Mouse (Mus musculus) layer of hippocampus, postnatal 10 days (tissue): ENCODE measurements around the gene Slc43a1. TPM values are rescaled to one million over a fixed set of nuclear protein-coding genes. Genes with fewer than 3 reads are reported as not detected.
"Not testable (repeated sequence)": the region's sequence is repeated elsewhere in the genome, so short reads cannot be mapped to it uniquely, and the experiment has no call there.

Experiments
- DNase-seq, 2 experiments: peaks; one replicate each; pipeline ENCODE4 v3.0.0; 2021; ENCODE audit warnings: low spot score in 2 of 2
- total RNA-seq, 2 experiments: library from RNA; stranded (reverse); gene quantifications; 2 replicates each; pipeline ENCODE4 v1.2.3; 2021

Gene Slc43a1
- total RNA-seq, 2 experiments from 2014 or later: 0.27 to 0.75 TPM

DNA sequence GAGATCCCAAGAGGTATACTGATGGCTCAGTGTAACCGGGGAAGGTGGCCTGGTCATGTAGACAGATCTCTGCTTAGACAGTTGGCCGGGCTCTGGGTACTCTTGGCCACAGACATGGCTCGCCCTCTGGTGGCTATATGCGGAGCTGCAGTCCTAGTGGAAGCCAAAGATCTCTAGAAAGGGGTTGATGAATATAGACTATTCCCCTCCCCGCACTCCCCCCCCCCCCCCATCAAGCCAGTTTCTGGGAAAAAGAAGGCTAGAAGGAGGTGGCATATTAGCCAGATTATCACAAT lies 51.3 kb downstream of the Slc43a1 start:
- peak; percentile 85 to 90 for DNase-seq

DNA sequence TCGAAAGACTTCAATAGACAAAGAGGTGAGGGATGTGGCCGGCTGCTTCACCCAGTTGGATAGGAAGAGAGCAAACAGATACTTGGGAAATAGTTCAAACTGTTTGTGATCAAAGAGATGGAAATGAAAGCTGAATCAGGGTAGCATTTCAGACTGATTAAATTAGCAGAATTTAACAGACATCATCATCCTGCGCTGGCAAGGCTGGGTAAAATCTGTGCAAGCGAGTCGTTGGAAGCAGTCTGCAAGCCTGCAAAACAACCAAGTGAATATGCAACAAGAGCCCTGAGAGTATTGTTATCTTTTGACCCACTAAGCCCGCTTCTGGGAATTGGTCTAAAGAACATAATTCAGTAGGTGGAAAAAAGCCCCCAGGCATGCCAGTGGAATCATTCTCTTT lies 54.7 kb downstream of the Slc43a1 start:
- peak in 1 of 2 experiments; percentile 42 for DNase-seq

DNA sequence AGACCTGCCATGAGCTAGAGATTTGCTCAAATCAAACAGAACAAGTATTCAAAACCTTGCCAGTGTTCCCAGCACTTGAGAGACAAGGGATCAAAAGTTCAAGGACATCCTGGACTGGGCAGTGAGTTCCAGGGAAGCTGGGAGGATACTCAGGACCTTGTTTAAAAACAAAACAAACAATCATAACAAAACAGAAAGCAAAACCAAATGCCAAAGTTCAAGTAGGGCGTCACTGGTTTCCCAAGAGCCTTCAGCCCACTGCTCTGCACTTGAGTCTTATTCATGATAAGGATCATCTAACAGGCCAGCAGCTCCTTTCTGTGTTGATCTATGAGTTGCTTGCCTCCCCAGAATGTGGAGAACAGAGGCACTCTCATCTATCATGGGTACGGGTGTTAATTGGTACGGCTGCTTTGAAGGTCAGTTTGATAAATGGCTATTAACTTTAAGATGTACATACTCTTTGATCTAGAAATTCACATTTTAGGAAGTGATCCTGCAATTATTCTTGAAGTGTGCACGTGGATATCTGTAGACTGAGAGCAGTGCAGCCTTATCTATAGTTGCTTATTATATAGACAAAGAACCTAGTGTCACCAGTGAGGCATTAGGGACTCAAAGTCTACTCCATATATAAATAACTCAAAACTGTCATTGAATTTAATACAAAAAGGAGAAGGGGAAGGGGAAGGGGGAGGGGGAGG lies 57.0 kb downstream of the Slc43a1 start:
- DNase-seq: no peak

DNA sequence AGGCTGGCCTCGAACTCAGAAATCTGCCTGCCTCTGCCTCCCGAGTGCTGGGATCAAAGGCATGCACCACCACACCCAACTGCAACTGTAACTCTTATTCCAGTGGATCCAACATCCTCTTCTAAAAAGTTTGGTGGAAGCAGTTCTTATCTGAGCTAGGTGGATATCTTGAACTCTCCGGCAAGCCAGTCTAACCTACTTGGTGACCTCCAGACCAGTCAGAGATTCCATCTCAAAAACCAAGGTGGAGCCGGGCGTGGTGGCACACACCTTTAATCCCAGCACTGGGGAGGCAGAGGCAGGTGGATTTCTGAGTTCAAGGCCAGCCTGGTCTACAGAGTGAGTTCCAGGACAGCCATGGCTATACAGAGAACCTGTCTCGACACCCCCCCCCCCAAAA lies 58.0 kb downstream of the Slc43a1 start:
- not testable (repeated sequence) for DNase-seq

DNA sequence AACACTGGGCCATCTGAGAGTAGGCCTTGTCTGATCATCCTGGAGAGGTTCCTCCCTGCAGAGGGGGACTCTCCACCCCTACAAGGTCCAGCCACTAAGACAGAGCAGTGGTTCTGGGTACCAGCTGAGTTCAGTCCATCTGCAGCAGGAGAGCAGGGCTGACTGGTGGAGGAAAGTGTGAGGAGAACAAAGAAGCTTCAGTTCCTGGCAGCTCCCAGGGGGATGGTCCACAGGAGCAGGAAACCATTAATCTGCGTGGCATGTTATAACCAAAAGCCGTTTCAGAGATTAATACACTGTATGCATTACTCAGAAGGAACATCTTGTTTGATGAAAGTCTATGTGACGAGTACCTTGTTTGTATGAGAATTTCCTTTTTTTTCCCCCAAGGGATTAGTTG lies 74.1 kb downstream of the Slc43a1 start:
- DNase-seq: no peak

Other genes with a start within 250 kb of the Slc43a1 start
- gene Ctnnd1, start 188.1 kb upstream of the Slc43a1 start, total RNA-seq: 10 to 100 TPM; 62.2 to 63.7 TPM
- not detected for gene Btbd18, start 179.8 kb upstream of the Slc43a1 start, total RNA-seq
- gene Selenoh, start 168.1 kb upstream of the Slc43a1 start, total RNA-seq: 10 to 100 TPM; 58.8 to 67.6 TPM
- 1 to 10 TPM; 4.1 to 4.8 TPM for gene Gm28635, start 160.8 kb upstream of the Slc43a1 start, total RNA-seq
- gene Med19, start 160.4 kb upstream of the Slc43a1 start, total RNA-seq: 10 to 100 TPM; 33.0 to 38.8 TPM
- gene Tmx2, start 159.7 kb upstream of the Slc43a1 start, total RNA-seq: 100 to 1,000 TPM; 180 to 184 TPM
- gene Zdhhc5, start 123.7 kb upstream of the Slc43a1 start, total RNA-seq: 10 to 100 TPM; 34.3 to 34.4 TPM
- 1 to 10 TPM; 7.4 to 9.5 TPM for gene Clp1, start 111.5 kb upstream of the Slc43a1 start, total RNA-seq
- gene Ypel4, start 104.8 kb upstream of the Slc43a1 start, total RNA-seq: 10 to 100 TPM; 19.7 to 19.9 TPM
- gene Gm19426, start 95.2 kb upstream of the Slc43a1 start, total RNA-seq: 1 to 10 TPM; 5.4 to 6.3 TPM
- gene Serping1, start 63.4 kb upstream of the Slc43a1 start, total RNA-seq: 10 to 100 TPM in 1 of 2 experiments, 1 to 10 TPM in 1; 9.6 to 10.1 TPM
- gene Ube2l6, start 40.0 kb upstream of the Slc43a1 start, total RNA-seq: 1 to 10 TPM; 7.9 to 8.5 TPM
- not detected for gene Smtnl1, start 16.2 kb upstream of the Slc43a1 start, total RNA-seq
- 10 to 100 TPM; 58.7 to 64.2 TPM for gene Timm10, start 11.9 kb upstream of the Slc43a1 start, total RNA-seq
- gene Rtn4rl2, start 47.9 kb downstream of the Slc43a1 start, total RNA-seq: 100 to 1,000 TPM; 108 to 116 TPM
- 1 to 10 TPM; 2.4 to 5.3 TPM for gene Slc43a3, start 97.7 kb downstream of the Slc43a1 start, total RNA-seq
- not detected for gene Prg2, start 141.6 kb downstream of the Slc43a1 start, total RNA-seq
- not detected for gene Prg3, start 149.4 kb downstream of the Slc43a1 start, total RNA-seq
- gene Ssrp1, start 198.4 kb downstream of the Slc43a1 start, total RNA-seq: 100 to 1,000 TPM; 110 to 122 TPM
- 1 to 10 TPM; 2.0 to 2.1 TPM for gene P2rx3, start 198.6 kb downstream of the Slc43a1 start, total RNA-seq
- 100 to 1,000 TPM; 112 to 130 TPM for gene Tnks1bp1, start 209.2 kb downstream of the Slc43a1 start, total RNA-seq